Mouse (Mus musculus) bone marrow, adult 2 months (tissue): ENCODE measurements around the gene Ftl1-ps1. TPM values are rescaled to one million over a fixed set of nuclear protein-coding genes. Genes with fewer than 3 reads are reported as not detected.
A peak's percentile ranks its signal among the peaks of the same experiment; 100 is the strongest.

Experiments
- H3K27ac ChIP-seq: fragments of 200-500 bp; 2 replicates; pipeline ENCODE4 v1.5.1; 2012; ENCODE audit warnings: low read depth, mild to moderate bottlenecking, control low read depth, inconsistent platforms, low read length; ENCODE audit not compliant: control insufficient read depth, poor library complexity, insufficient read depth
- H3K4me1 ChIP-seq: fragments of 200-500 bp; 2 replicates; pipeline ENCODE4 v1.6.1; 2011; ENCODE audit warnings: low read length; ENCODE audit not compliant: control insufficient read depth, insufficient read depth
- H3K4me3 ChIP-seq: fragments of 200-500 bp; replicated peaks from 2 replicates; pipeline ENCODE3; 2011; ENCODE audit warnings: mild to moderate bottlenecking, low read depth, low read length, control low read depth; ENCODE audit not compliant: control insufficient read depth
- CTCF ChIP-seq: fragments of 200-500 bp; IDR thresholded peaks from 2 replicates; pipeline ENCODE4 v1.5.1; 2011; ENCODE audit warnings: low read length, control low read depth; ENCODE audit not compliant: control insufficient read depth, insufficient read depth
- POLR2A ChIP-seq: fragments of 200-500 bp; IDR thresholded peaks from 2 replicates; pipeline ENCODE4 v1.6.1; 2011; ENCODE audit warnings: low read depth, mild to moderate bottlenecking, control low read depth, low read length, borderline replicate concordance; ENCODE audit not compliant: control insufficient read depth
- WGBS: fragments of 180-500 bp; shearing (Covaris S2); methylation state at CpG from one replicate; pipeline ENCODE4 v1.1.7; 2018; 5-methylcytosine and 5-hydroxymethylcytosine counted together
- polyA plus RNA-seq: library from polyadenylated mRNA; stranded (reverse); fragments of >200 nt; gene quantifications from 2 replicates; pipeline ENCODE4 v1.2.4, GENCODE M21; 2011; ENCODE audit warnings: low replicate concordance; ENCODE audit not compliant: missing spikeins, insufficient read depth, insufficient read length

Gene Ftl1-ps1
- polyA plus RNA-seq, 1 experiment = 726 TPM

- Histone ChIP-seq H3K4me1 (no peaks in the 10 kb centered on the region; the same call in 1 of the 2 replicates), H3K27ac (no peak overlapping the region), H3K4me3 (no peak overlapping the region)
- 60% methylated on average over 6 of the region's 6 CpGs for WGBS
- TF ChIP-seq POLR2A (no peak), CTCF (no peak)
These were observed 9.8 kb upstream of the Ftl1-ps1 start for GRCm38 (mm10) chr13:74389730-74390129.

GRCm38 (mm10) chr13:74390371-74390990 is 9.0 kb upstream of the Ftl1-ps1 start, which contains the start of gene Zfp72:
TSS of gene Zfp72 (minus strand) at chr13:74390836.
- Histone ChIP-seq H3K27ac (no peak within 1 kb of the TSS), H3K4me3 (peak within 1 kb of the TSS; percentile 68), H3K4me1 (no peaks in the 10 kb centered on the region; the same call in 1 of the 2 replicates)
- WGBS = under 1% methylated on average over 14 of the region's 14 CpGs
- TF ChIP-seq POLR2A (no peak), CTCF (no peak)

- no peak overlapping the region for H3K27ac ChIP-seq
- TF ChIP-seq POLR2A (no peak), CTCF (no peak)
- 56% methylated on average over 2 of the region's 2 CpGs for WGBS
- no peaks in the 10 kb centered on the region; the same call in 1 of the 2 replicates for H3K4me1 ChIP-seq
- no peak overlapping the region for H3K4me3 ChIP-seq
These were observed 8.3 kb upstream of the Ftl1-ps1 start for GRCm38 (mm10) chr13:74391156-74391555.

DNA sequence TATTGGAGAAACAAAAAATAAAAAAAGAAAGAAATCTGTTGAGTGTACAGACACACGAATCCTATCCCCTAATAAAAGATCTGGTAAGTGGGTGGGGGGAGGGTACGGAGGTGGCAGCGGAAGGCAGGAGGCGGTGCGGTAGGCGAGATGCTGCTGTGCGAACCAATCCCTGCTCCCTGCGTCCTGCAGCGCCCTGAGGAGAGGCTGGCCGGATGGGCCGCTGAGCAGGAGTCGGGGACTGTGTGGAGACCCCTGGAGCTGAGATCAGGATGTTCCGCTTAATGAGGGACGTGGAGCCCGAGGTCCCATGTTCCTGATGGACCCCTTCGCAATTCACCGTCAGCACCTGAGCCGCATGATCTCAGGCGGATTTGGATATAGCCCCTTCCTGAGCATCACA is 40.4 kb downstream of the Ftl1-ps1 start:
- Histone ChIP-seq H3K4me1 (no peaks in the 10 kb centered on the region), H3K4me3 (no peak overlapping the region), H3K27ac (no peak overlapping the region)
- TF ChIP-seq POLR2A (no peak), CTCF (no peak)
- 35% methylated on average over 19 of the region's 19 CpGs for whole genome bisulfite sequencing

Other genes starting within 250 kb of the Ftl1-ps1 start
- gene Exoc3, start 191.0 kb upstream of the Ftl1-ps1 start, polyA plus RNA-seq = 40.2 and 44.8 TPM in 2 replicates
- gene Ahrr, start 107.4 kb upstream of the Ftl1-ps1 start, polyA plus RNA-seq = not detected in 2 replicates
- 36.0 and 45.3 TPM in 2 replicates for gene Pdcd6, start 82.1 kb upstream of the Ftl1-ps1 start, polyA plus RNA-seq
- gene Sdha, start 49.4 kb upstream of the Ftl1-ps1 start, polyA plus RNA-seq = 76.4 and 85.4 TPM in 2 replicates
- gene Ccdc127, start 49.4 kb upstream of the Ftl1-ps1 start, polyA plus RNA-seq = 11.6 and 22.1 TPM in 2 replicates
- gene Lrrc14b, start 35.7 kb upstream of the Ftl1-ps1 start, polyA plus RNA-seq = 0.36 TPM in 1 of 2 replicates, not detected in the other
- gene Zfp72, start 8.9 kb upstream of the Ftl1-ps1 start, polyA plus RNA-seq = 0.40 and 0.72 TPM in 2 replicates
- gene Zfp825, start 94.3 kb downstream of the Ftl1-ps1 start, polyA plus RNA-seq = 9.6 and 14.5 TPM in 2 replicates
- gene Erap1, start 239.9 kb downstream of the Ftl1-ps1 start, polyA plus RNA-seq = 7.8 and 8.4 TPM in 2 replicates